Mouse (Mus musculus) MEL (cell line): Measurements from ENCODE around the gene Ppp1r3g.

Source experiments
- CTCF ChIP-seq, 3 experiments: IDR thresholded peaks in 2 of 3; conservative IDR thresholded peaks in 1 of 3; 2 replicates each; pipeline ENCODE4 v1.5.1; 2011 to 2012; ENCODE audit warnings: low read length in 3 of 3, low read depth in 2 of 3, mild to moderate bottlenecking in 2 of 3, improper control_type of control experiment in 1 of 3, inconsistent platforms in 1 of 3, mixed read lengths in 1 of 3, moderate library complexity in 1 of 3; ENCODE audit not compliant: control insufficient read depth in 1 of 3, insufficient read depth in 1 of 3, poor library complexity in 1 of 3, severe bottlenecking in 1 of 3
- EP300 ChIP-seq, 2 experiments: IDR thresholded peaks; 2 replicates each; pipeline ENCODE4 v1.6.1; 2011; ENCODE audit warnings: improper control_type of control experiment in 2 of 2, low read length in 2 of 2, low read depth in 1 of 2, mild to moderate bottlenecking in 1 of 2
- GABPA ChIP-seq: IDR thresholded peaks from 2 replicates; pipeline ENCODE4 v1.6.1; 2012; ENCODE audit warnings: low read depth, mild to moderate bottlenecking, inconsistent platforms, low read length, improper control_type of control experiment, moderate library complexity
- MAX ChIP-seq: IDR thresholded peaks from 2 replicates; pipeline ENCODE4 v1.6.1; 2011; ENCODE audit warnings: low read length, improper control_type of control experiment
- MEF2A ChIP-seq: IDR thresholded peaks from 2 replicates; pipeline ENCODE4 v1.6.1; 2014; ENCODE audit warnings: low read depth, mild to moderate bottlenecking, inconsistent platforms, low read length, improper control_type of control experiment; ENCODE audit not compliant: poor library complexity, insufficient replicate concordance, severe bottlenecking; ENCODE audit errors: extremely low read depth
- POLR2A ChIP-seq, 2 experiments: IDR thresholded peaks; 2 replicates each; pipeline ENCODE4 v1.6.1; 2011 to 2012; ENCODE audit warnings: low read length in 2 of 2, mild to moderate bottlenecking in 2 of 2, control low read depth in 1 of 2, improper control_type of control experiment in 1 of 2, low read depth in 1 of 2, moderate library complexity in 1 of 2; ENCODE audit not compliant: control insufficient read depth in 1 of 2, insufficient read depth in 1 of 2, poor library complexity in 1 of 2
- POLR2AphosphoS5 ChIP-seq: IDR thresholded peaks from 2 replicates; pipeline ENCODE4 v1.6.1; 2012; ENCODE audit warnings: low read depth, borderline replicate concordance, mild to moderate bottlenecking, inconsistent platforms, low read length, moderate library complexity, mixed read lengths
- SIN3A ChIP-seq: IDR thresholded peaks from 2 replicates; pipeline ENCODE4 v1.6.1; 2012; ENCODE audit warnings: low read length, improper control_type of control experiment, inconsistent platforms
- USF1 ChIP-seq: IDR thresholded peaks from 2 replicates; pipeline ENCODE4 v1.6.1; 2014; ENCODE audit warnings: low read depth, mild to moderate bottlenecking, inconsistent platforms, low read length, improper control_type of control experiment, moderate library complexity
- ZNF384 ChIP-seq: IDR thresholded peaks from 2 replicates; pipeline ENCODE4 v1.6.1; 2012; ENCODE audit warnings: low read depth, mild to moderate bottlenecking, inconsistent platforms, low read length, improper control_type of control experiment

- no peak for TF ChIP-seq USF1
- no peak for TF ChIP-seq CTCF (IDR thresholded peaks at IDR 0.05 in 2 of 3, conservative IDR thresholded peaks at IDR 0.05 in 1 of 3; ENCODE audit: control insufficient read depth in 1 of 3, insufficient read depth in 1 of 3, low read depth in 2 of 3, low read length in 3 of 3, poor library complexity in 1 of 3, severe bottlenecking in 1 of 3)
- no peak for TF ChIP-seq POLR2AphosphoS5
- TF ChIP-seq POLR2A (IDR thresholded peaks at IDR 0.05; ENCODE audit: control insufficient read depth in 1 of 2, insufficient read depth in 1 of 2, low read depth in 1 of 2, low read length in 2 of 2, poor library complexity in 1 of 2): no peak
- no peak for TF ChIP-seq GABPA
- no peak for TF ChIP-seq EP300 (IDR thresholded peaks at IDR 0.05; ENCODE audit: low read depth in 1 of 2, low read length in 2 of 2)
- no peak for TF ChIP-seq MEF2A
- TF ChIP-seq MAX: no peak
- TF ChIP-seq SIN3A: no peak
- TF ChIP-seq ZNF384: no peak
These were observed 36.6 kb downstream of the Ppp1r3g start for GRCm38 (mm10) chr13:35995231-35995630.
